Mouse (Mus musculus) liver, embryonic 13.5 days (tissue): ENCODE data around the gene Gspt1. TPM values are rescaled to one million over a fixed set of nuclear protein-coding genes. Genes with fewer than 3 reads are reported as not detected.
A peak's percentile ranks its signal among the peaks of the same experiment; 100 is the strongest.

Source experiments
- ATAC-seq: fragments of 200-750 bp; cut with Nextera tagmentation; 2 replicates; pipeline ENCODE4 v1.8.0; 2017; ENCODE audit warnings: low read depth, mild to moderate bottlenecking, moderate number of reproducible peaks, moderate library complexity
- DNase-seq: peaks from one replicate; pipeline ENCODE4 v3.0.0; 2022
- H3K27ac ChIP-seq: fragments of 300-500 bp; sonication (generic); 2 replicates; pipeline ENCODE4 v1.5.1; 2015; ENCODE audit warnings: moderate library complexity, mild to moderate bottlenecking, inconsistent platforms
- H3K27me3 ChIP-seq: fragments of 300-500 bp; sonication (generic); 2 replicates; pipeline ENCODE4 v1.6.1; 2015; ENCODE audit warnings: mild to moderate bottlenecking, inconsistent platforms
- H3K36me3 ChIP-seq: fragments of 300-500 bp; sonication (generic); 2 replicates; pipeline ENCODE4 v1.6.1; 2015; ENCODE audit warnings: mild to moderate bottlenecking, inconsistent platforms
- H3K4me1 ChIP-seq: fragments of 300-500 bp; sonication (generic); replicated peaks from 2 replicates; pipeline ENCODE4 v1.6.1; 2015; ENCODE audit warnings: inconsistent platforms
- H3K4me2 ChIP-seq: fragments of 300-500 bp; sonication (generic); 2 replicates; pipeline ENCODE4 v1.6.1; 2015; ENCODE audit warnings: inconsistent platforms, mild to moderate bottlenecking, moderate library complexity
- H3K4me3 ChIP-seq: fragments of 300-500 bp; sonication (generic); replicated peaks from 2 replicates; pipeline ENCODE4 v1.5.1; 2015; ENCODE audit warnings: mild to moderate bottlenecking, inconsistent platforms
- H3K9ac ChIP-seq: fragments of 300-500 bp; sonication (generic); 2 replicates; pipeline ENCODE4 v1.6.1; 2015; ENCODE audit warnings: mild to moderate bottlenecking, inconsistent platforms
- H3K9me3 ChIP-seq: fragments of 300-500 bp; sonication (generic); replicated peaks from 2 replicates; pipeline ENCODE4 v1.6.1; 2016; ENCODE audit warnings: inconsistent platforms
- WGBS: fragments of 180-500 bp; shearing (Covaris S2); methylation state at CpG from one replicate; pipeline ENCODE4 v1.1.7; 2015; ENCODE audit not compliant: insufficient replicate concordance; 5-methylcytosine and 5-hydroxymethylcytosine counted together
- microRNA counts: library from miRNA; unstranded; fragments of <30 nt; microRNA quantifications from one replicate; lab custom pipeline; 2016
- microRNA-seq: library from miRNA; unstranded; fragments of <30 nt; microRNA quantifications from one replicate; pipeline ENCODE4, GENCODE M21; 2016
- polyA plus RNA-seq: library from polyadenylated mRNA; unstranded; fragments of >200 nt; fragmentation: Nextera tagmentation; extraction: Ambion mirVana; gene quantifications from 2 replicates; pipeline ENCODE4 v1.2.1, GENCODE M21; 2015

Gene Gspt1
- polyA plus RNA-seq, 1 experiment from 2014 or later = 61.0 TPM

- Histone ChIP-seq H3K9ac (peak overlapping the region; percentile 91), H3K36me3 (no peaks in the 10 kb centered on the region), H3K27me3 (no peaks in the 10 kb centered on the region), H3K27ac (peak overlapping the region; percentile 91), H3K4me3 (peak overlapping the region; percentile 86), H3K4me1 (peaks cover 58% of the 10 kb centered on the region), H3K9me3 (no peaks in the 10 kb centered on the region), H3K4me2 (peak overlapping the region; percentile 86)
- DNase-seq (peak; percentile 73), ATAC-seq (peak; percentile 68)
- WGBS = under 1% methylated on average over 53 of the region's 72 CpGs
Observed at GRCm38 (mm10) chr16:11175489-11176207, 78.5 kb downstream of the Gspt1 start.

- no peaks in the 10 kb centered on the region for H3K9me3 ChIP-seq
- WGBS = 8% methylated on average over 9 of the region's 9 CpGs
- no peaks in the 10 kb centered on the region for H3K27me3 ChIP-seq
- H3K4me1 ChIP-seq = peaks cover 59% of the 10 kb centered on the region
- DNase-seq = peak; percentile 6
- peak overlapping the region; percentile 86 for H3K4me2 ChIP-seq
- H3K4me3 ChIP-seq = peak overlapping the region; percentile 86
- peak overlapping the region; percentile 91 for H3K27ac ChIP-seq
- peak overlapping the region; percentile 91 for H3K9ac ChIP-seq
- H3K36me3 ChIP-seq = no peaks in the 10 kb centered on the region
- ATAC-seq = no peak
Observed at GRCm38 (mm10) chr16:11175100-11175488, 79.0 kb downstream of the Gspt1 start.

GRCm38 (mm10) chr16:11174671-11175081 lies 79.4 kb downstream of the Gspt1 start:
- WGBS = 5% methylated on average over 10 of the region's 10 CpGs
- Histone ChIP-seq H3K4me2 (peak overlapping the region; percentile 86), H3K9ac (peak overlapping the region; percentile 91), H3K27ac (peak overlapping the region; percentile 91), H3K4me1 (peaks cover 59% of the 10 kb centered on the region), H3K27me3 (no peaks in the 10 kb centered on the region), H3K36me3 (no peaks in the 10 kb centered on the region), H3K4me3 (peak overlapping the region; percentile 86), H3K9me3 (no peaks in the 10 kb centered on the region)
- no peak for ATAC-seq
- DNase-seq = peak; percentile 51

GRCm38 (mm10) chr16:11171679-11172078 lies 82.4 kb downstream of the Gspt1 start:
- Histone ChIP-seq H3K4me1 (peaks cover 48% of the 10 kb centered on the region), H3K9ac (no peak overlapping the region), H3K36me3 (no peaks in the 10 kb centered on the region), H3K27me3 (no peaks in the 10 kb centered on the region), H3K4me3 (no peak overlapping the region), H3K27ac (no peak overlapping the region; the same call in 1 of the 2 replicates), H3K4me2 (no peak overlapping the region), H3K9me3 (no peaks in the 10 kb centered on the region)
- no peak for ATAC-seq
- 79% methylated on average over 6 of the region's 6 CpGs for WGBS
- no peak for DNase-seq

MicroRNAs encoded within 50 kb of the gene (microRNA counts, 519-probe panel; counts per million panel counts)
- microRNA mmu-miR-1945 (lab: Ali Mortazavi, UCI) = 114 counts per million

Small RNAs within 50 kb of the gene (microRNA-seq; reads per million reads assigned to microRNA genes)
- 9.7 reads per million, percentile 21 among the genes with 10 or more reads in this experiment for gene Mir1945

Other genes starting within 250 kb of the Gspt1 start
- 2.5 and 3.0 TPM in 2 replicates for gene Snn, start 193.4 kb downstream of the Gspt1 start, polyA plus RNA-seq
- gene Litaf, start 188.2 kb downstream of the Gspt1 start, polyA plus RNA-seq = 31.6 and 34.1 TPM in 2 replicates
- gene Txndc11, start 119.7 kb downstream of the Gspt1 start, polyA plus RNA-seq = 17.2 and 17.8 TPM in 2 replicates
- 27.1 and 36.3 TPM in 2 replicates for gene Zc3h7a, start 77.9 kb downstream of the Gspt1 start, polyA plus RNA-seq
- 161 and 200 TPM in 2 replicates for gene Rsl1d1, start 51.0 kb downstream of the Gspt1 start, polyA plus RNA-seq
- gene Tnfrsf17, start 59.5 kb upstream of the Gspt1 start, polyA plus RNA-seq = not detected in 2 replicates
- 3.4 and 4.4 TPM in 2 replicates for gene Snx29, start 68.6 kb upstream of the Gspt1 start, polyA plus RNA-seq